Mouse (Mus musculus) cerebellum, adult 11 months (tissue): ENCODE results near the gene Armcx1.
A peak's percentile ranks its signal among the peaks of the same experiment; 100 is the strongest.
"Not testable (repeated sequence)": the region's sequence is repeated elsewhere in the genome, so short reads cannot be mapped to it uniquely, and the experiment has no call there.

Experiments used
- DNase-seq: peaks from one replicate; pipeline ENCODE4 v3.0.0; 2022

The Armcx1 gene

GRCm38 (mm10) chrX:134717752-134718308 is at the start of gene Armcx1:
Armcx1 (plus strand) TSS chrX:134717963.
- DNase-seq, result peak; percentile 57

- no peak for DNase-seq
Observed at GRCm38 (mm10) chrX:134675022-134675421, 42.7 kb upstream of the Armcx1 start.

GRCm38 (mm10) chrX:134675959-134676358 is 41.8 kb upstream of the Armcx1 start:
- no peak for DNase-seq

- no peak for DNase-seq
Observed at GRCm38 (mm10) chrX:134684936-134685335, 32.8 kb upstream of the Armcx1 start.

GRCm38 (mm10) chrX:134686267-134686666 is 31.5 kb upstream of the Armcx1 start, which contains the start of gene Armcx4:
Armcx4 (plus strand) TSS chrX:134686519.
- peak; percentile 74 for DNase-seq

GRCm38 (mm10) chrX:134686739-134687171 is 31.0 kb upstream of the Armcx1 start:
- DNase-seq, result peak; percentile 32

GRCm38 (mm10) chrX:134689676-134690075 is 28.1 kb upstream of the Armcx1 start:
- DNase-seq, result no peak

- no peak for DNase-seq
Observed at GRCm38 (mm10) chrX:134690871-134691539, 26.8 kb upstream of the Armcx1 start.

GRCm38 (mm10) chrX:134691540-134691935 is 26.2 kb upstream of the Armcx1 start:
- no peak for DNase-seq

- no peak for DNase-seq
Observed at GRCm38 (mm10) chrX:134716863-134717262, 900 bp upstream of the Armcx1 start.

- DNase-seq, result peak; percentile 34
Observed at GRCm38 (mm10) chrX:134718524-134718923, 761 bp downstream of the Armcx1 start.

GRCm38 (mm10) chrX:134723762-134724161 is 6.0 kb downstream of the Armcx1 start:
- DNase-seq, result not testable (repeated sequence)

- no peak for DNase-seq
Observed at GRCm38 (mm10) chrX:134729778-134730177, 12.0 kb downstream of the Armcx1 start.

- no peak for DNase-seq
Observed at GRCm38 (mm10) chrX:134737796-134738195, 20.0 kb downstream of the Armcx1 start.

- no peak for DNase-seq
Observed at GRCm38 (mm10) chrX:134739160-134739559, 21.4 kb downstream of the Armcx1 start.

- DNase-seq, result no peak
Observed at GRCm38 (mm10) chrX:134741862-134742261, 24.1 kb downstream of the Armcx1 start.

- DNase-seq, result peak; percentile 29
Observed at GRCm38 (mm10) chrX:134746459-134746858, 28.7 kb downstream of the Armcx1 start.

- DNase-seq, result peak; percentile 54
Observed at GRCm38 (mm10) chrX:134750764-134751592, 33.2 kb downstream of the Armcx1 start, which contains the start of gene Armcx6. Armcx6 (minus strand) TSS chrX:134751417.

- no peak for DNase-seq
Observed at GRCm38 (mm10) chrX:134751910-134752309, 34.1 kb downstream of the Armcx1 start.

- DNase-seq, result no peak
Observed at GRCm38 (mm10) chrX:134752584-134752983, 34.8 kb downstream of the Armcx1 start.

GRCm38 (mm10) chrX:134756434-134757292 is 38.9 kb downstream of the Armcx1 start, which contains the start of gene Armcx3:
Armcx3 (plus strand) TSS chrX:134756595.
- DNase-seq, result peak; percentile 43

- DNase-seq, result no peak
Observed at GRCm38 (mm10) chrX:134757293-134757995, 39.7 kb downstream of the Armcx1 start.
